Mouse (Mus musculus) leukemia stem cell, adult 10-12 weeks (primary cell): ENCODE data around the gene Defa25. TPM values are rescaled to one million over a fixed set of nuclear protein-coding genes. Genes with fewer than 3 reads are reported as not detected.

Experiments
- polyA plus RNA-seq: library from polyadenylated mRNA; stranded (reverse); fragments of >175 nt; gene quantifications from 2 replicates; pipeline ENCODE4 v1.2.3, GENCODE M21; 2012; ENCODE audit warnings: low replicate concordance

The Defa25 gene
- not detected in 2 replicates for polyA plus RNA-seq

GRCm38 (mm10) chr8:21084142-21084541, at the start of gene Defa25:
Gene Defa25, plus strand, starts transcription at chr8:21084442.

GRCm38 (mm10) chr8:21054747-21055146, 29.5 kb upstream of the Defa25 start, which contains the start of gene Defa23:
Gene Defa23, plus strand, starts transcription at chr8:21055047.

GRCm38 (mm10) chr8:21064738-21065137, 19.5 kb upstream of the Defa25 start, which contains the start of gene Defa35:
Gene Defa35, plus strand, starts transcription at chr8:21065038.

DNA sequence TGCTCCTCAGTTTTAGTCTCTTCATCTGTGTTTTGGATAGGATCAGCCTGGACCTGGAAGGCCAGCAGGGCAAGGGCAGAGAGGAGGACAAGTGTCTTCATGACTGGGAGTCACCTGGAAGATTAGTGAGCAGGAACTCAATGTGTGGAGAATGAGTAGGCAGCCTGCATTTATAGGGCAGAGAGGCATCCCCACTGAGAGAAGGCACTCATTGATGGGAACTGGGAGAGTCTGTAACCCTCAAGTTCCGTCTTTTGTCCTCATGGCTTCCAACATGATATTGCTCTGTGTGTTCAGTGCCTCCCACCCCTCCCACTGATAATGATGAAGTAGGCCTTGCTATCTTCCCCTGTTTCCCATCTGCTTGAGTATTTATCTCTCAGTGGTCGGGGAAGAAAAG, 11.7 kb downstream of the Defa25 start, which contains the start of gene Gm14851:
TSS of gene Gm14851 (minus strand) at position 101 of the 400 bp plus-strand sequence.

GRCm38 (mm10) chr8:21134342-21134741, 50.1 kb downstream of the Defa25 start, which contains the start of gene Defa30:
Gene Defa30, plus strand, starts transcription at chr8:21134642.

Other genes starting within 250 kb of the Defa25 start
- not detected in 2 replicates for gene Defb33, start 191.8 kb upstream of the Defa25 start, polyA plus RNA-seq
- gene Gm15056, start 181.8 kb upstream of the Defa25 start, polyA plus RNA-seq: not detected in 2 replicates
- gene Gm6040, start 162.4 kb upstream of the Defa25 start, polyA plus RNA-seq: not detected in 2 replicates
- not detected in 2 replicates for gene AY761185, start 139.7 kb upstream of the Defa25 start, polyA plus RNA-seq
- not detected in 2 replicates for gene Defa21, start 58.9 kb upstream of the Defa25 start, polyA plus RNA-seq
- gene Defa23, start 29.4 kb upstream of the Defa25 start, polyA plus RNA-seq: not detected in 2 replicates
- gene Defa35, start 19.4 kb upstream of the Defa25 start, polyA plus RNA-seq: not detected in 2 replicates
- not detected in 2 replicates for gene Gm14851, start 11.6 kb downstream of the Defa25 start, polyA plus RNA-seq
- not detected in 2 replicates for gene Defa30, start 50.2 kb downstream of the Defa25 start, polyA plus RNA-seq
- not detected in 2 replicates for gene Defa22, start 77.8 kb downstream of the Defa25 start, polyA plus RNA-seq
- gene Defa31, start 107.2 kb downstream of the Defa25 start, polyA plus RNA-seq: not detected in 2 replicates
- not detected in 2 replicates for gene Gm15293, start 117.1 kb downstream of the Defa25 start, polyA plus RNA-seq
- gene Gm15292, start 165.3 kb downstream of the Defa25 start, polyA plus RNA-seq: not detected in 2 replicates
- not detected in 2 replicates for gene Defa27, start 231.1 kb downstream of the Defa25 start, polyA plus RNA-seq
- gene Defa29, start 242.6 kb downstream of the Defa25 start, polyA plus RNA-seq: not detected in 2 replicates